Mouse (Mus musculus): Measurements from ENCODE around the gene Pdcd4. TPM values are rescaled to one million over a fixed set of nuclear protein-coding genes. Genes with fewer than 3 reads are reported as not detected.

Gene Pdcd4
- polyA plus RNA-seq, 1 experiment from 2014 or later, result 94.1 TPM

Other genes with a start within 250 kb of the Pdcd4 start
- 1.4 and 1.7 TPM in 2 replicates for gene Rbm20, start 214.9 kb upstream of the Pdcd4 start, polyA plus RNA-seq (2015; fragmentation: Nextera tagmentation; extraction: Ambion mirVana)
- 51.7 and 53.2 TPM in 2 replicates for gene Shoc2, start 52.1 kb downstream of the Pdcd4 start, polyA plus RNA-seq (2015; fragmentation: Nextera tagmentation; extraction: Ambion mirVana)
- gene Bbip1, start 52.4 kb downstream of the Pdcd4 start, polyA plus RNA-seq (2015; fragmentation: Nextera tagmentation; extraction: Ambion mirVana), result 64.8 and 69.9 TPM in 2 replicates
- 0.31 and 0.32 TPM in 2 replicates for gene Adra2a, start 151.9 kb downstream of the Pdcd4 start, polyA plus RNA-seq (2015; fragmentation: Nextera tagmentation; extraction: Ambion mirVana)